Mouse (Mus musculus) forebrain, embryonic 11.5 days (tissue): Measurements from ENCODE around the gene Fezf2. TPM values are rescaled to one million over a fixed set of nuclear protein-coding genes. Genes with fewer than 3 reads are reported as not detected.

Experiments used
- ATAC-seq: fragments of 200-750 bp; cut with Nextera tagmentation; replicated peaks from 2 replicates; pipeline ENCODE4 v1.8.0; 2017; ENCODE audit warnings: moderate TSS enrichment; ENCODE audit not compliant: low FRiP score
- DNase-seq: peaks from one replicate; pipeline ENCODE4 v3.0.0-alpha.2; 2017; ENCODE audit warnings: low spot score
- H3K27ac ChIP-seq: fragments of 300-500 bp; sonication (generic); 2 replicates; pipeline ENCODE4 v1.5.1; 2014; ENCODE audit warnings: low read depth, low read length
- H3K27me3 ChIP-seq: fragments of 300-500 bp; sonication (generic); 2 replicates; pipeline ENCODE4 v1.6.1; 2014; ENCODE audit warnings: mild to moderate bottlenecking, low read length, mixed read lengths; ENCODE audit not compliant: control insufficient read depth, insufficient read depth
- H3K36me3 ChIP-seq: fragments of 300-500 bp; sonication (generic); 2 replicates; pipeline ENCODE4 v1.6.1; 2014; ENCODE audit warnings: mild to moderate bottlenecking, low read length, moderate library complexity, mixed read lengths; ENCODE audit not compliant: control insufficient read depth, insufficient read depth
- H3K4me1 ChIP-seq: fragments of 300-500 bp; sonication (generic); replicated peaks from 2 replicates; pipeline ENCODE4 v1.6.1; 2014; ENCODE audit warnings: low read length, mixed read lengths; ENCODE audit not compliant: control insufficient read depth, insufficient read depth
- H3K4me2 ChIP-seq: fragments of 300-500 bp; sonication (generic); 2 replicates; pipeline ENCODE4 v1.6.1; 2014; ENCODE audit warnings: low read depth, mild to moderate bottlenecking, low read length, moderate library complexity, mixed read lengths; ENCODE audit not compliant: severe bottlenecking
- H3K4me3 ChIP-seq: fragments of 300-500 bp; sonication (generic); 2 replicates; pipeline ENCODE4 v1.5.1; 2014; ENCODE audit warnings: low read depth, low read length
- H3K9ac ChIP-seq: fragments of 300-500 bp; sonication (generic); 2 replicates; pipeline ENCODE4 v1.6.1; 2014; ENCODE audit warnings: low read length
- H3K9me3 ChIP-seq: fragments of 300-500 bp; sonication (generic); 2 replicates; pipeline ENCODE4 v1.6.1; 2016; ENCODE audit warnings: low read length, mixed read lengths; ENCODE audit not compliant: control insufficient read depth
- WGBS: fragments of 180-500 bp; shearing (Covaris S2); extraction: QIAGEN DNeasy Blood & Tissue Kit; methylation state at CpG from one replicate; pipeline ENCODE4 v1.1.7; 2014; 5-methylcytosine and 5-hydroxymethylcytosine counted together
- polyA plus RNA-seq: library from polyadenylated mRNA; unstranded; fragments of >200 nt; fragmentation: Nextera tagmentation; extraction: Ambion mirVana; gene quantifications from 2 replicates; pipeline ENCODE4 v1.2.1, GENCODE M21; 2014

Gene Fezf2
- polyA plus RNA-seq, 1 experiment from 2014 or later: 51.5 TPM

DNA sequence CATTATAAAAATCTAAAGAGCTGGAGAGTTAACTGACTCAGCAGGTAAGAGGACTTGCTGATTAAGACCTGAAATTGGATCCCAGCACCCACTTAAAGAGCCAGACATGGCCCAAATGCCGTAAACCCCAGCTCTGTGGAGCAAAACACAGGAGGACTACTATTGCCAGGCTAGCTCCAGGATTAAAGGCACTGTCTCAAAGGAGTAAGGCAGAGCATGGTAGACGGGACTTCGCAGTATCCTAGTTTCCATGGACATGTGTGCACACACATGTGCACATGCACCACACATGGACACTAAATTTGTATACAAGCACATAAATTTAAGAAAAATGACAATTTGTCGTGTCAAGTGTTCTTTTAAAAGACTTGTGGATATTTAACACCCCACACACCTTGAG lies 47.7 kb downstream of the Fezf2 start:
- no peak overlapping the region for H3K9ac ChIP-seq
- no peaks in the 10 kb centered on the region for H3K36me3 ChIP-seq
- DNase-seq (no peak), ATAC-seq (peak; percentile 64)
- H3K4me1 ChIP-seq: peaks cover 3% of the 10 kb centered on the region; the same call in 1 of the 2 replicates
- 62% methylated on average over 4 of the region's 4 CpGs for WGBS
- no peaks in the 10 kb centered on the region for H3K27me3 ChIP-seq
- H3K4me2 ChIP-seq: no peak overlapping the region
- H3K27ac ChIP-seq: no peak overlapping the region
- no peaks in the 10 kb centered on the region for H3K9me3 ChIP-seq
- H3K4me3 ChIP-seq: no peak overlapping the region

DNA sequence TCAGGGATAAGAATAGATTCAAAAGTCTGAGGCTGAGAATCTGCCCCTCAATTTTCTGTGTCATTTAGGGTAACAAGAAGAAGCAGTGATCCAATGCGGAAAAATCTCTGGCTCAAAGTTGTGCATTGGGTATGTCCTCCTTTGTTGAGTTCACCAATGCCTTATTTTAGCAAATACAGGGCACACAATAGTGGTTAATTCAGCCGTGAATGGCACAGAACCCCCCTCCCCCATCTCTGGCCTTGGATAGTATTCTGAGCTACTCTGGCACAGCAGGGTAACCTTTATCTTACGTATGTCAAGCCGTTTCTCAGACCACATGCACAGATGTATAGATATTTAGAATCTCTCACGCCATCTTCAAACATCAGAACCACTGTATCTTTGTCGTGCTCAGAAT lies 48.3 kb downstream of the Fezf2 start:
- Histone ChIP-seq H3K4me2 (no peak overlapping the region), H3K4me3 (no peak overlapping the region), H3K4me1 (peaks cover 3% of the 10 kb centered on the region; the same call in 1 of the 2 replicates), H3K27me3 (no peaks in the 10 kb centered on the region), H3K36me3 (no peaks in the 10 kb centered on the region), H3K9ac (no peak overlapping the region), H3K27ac (no peak overlapping the region), H3K9me3 (no peaks in the 10 kb centered on the region)
- ATAC-seq: peak; percentile 65
- peak; percentile 60 for DNase-seq
- WGBS: 20% methylated on average over 6 of the region's 6 CpGs

DNA sequence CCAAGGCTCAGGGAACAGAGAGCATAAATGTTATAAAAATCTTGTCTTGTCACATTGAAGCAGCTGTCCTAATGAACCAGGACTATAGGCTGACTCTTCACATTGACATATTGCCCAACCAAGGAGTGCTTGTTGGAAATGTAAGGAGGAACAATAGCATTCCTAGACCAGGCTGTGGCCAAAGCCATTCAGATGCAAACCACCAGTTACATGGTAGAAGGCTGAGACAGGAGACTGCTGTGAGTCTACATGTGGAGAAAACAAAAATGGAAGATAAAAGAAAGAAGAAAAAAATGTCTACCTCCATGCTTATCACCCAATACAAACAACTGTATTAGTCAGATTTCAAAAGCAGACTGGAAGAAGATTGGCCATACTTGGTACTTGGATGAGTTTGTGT lies 48.8 kb downstream of the Fezf2 start:
- H3K36me3 ChIP-seq: no peaks in the 10 kb centered on the region
- H3K4me1 ChIP-seq: peaks cover 3% of the 10 kb centered on the region; the same call in 1 of the 2 replicates
- H3K27ac ChIP-seq: no peak overlapping the region
- no peak overlapping the region for H3K4me3 ChIP-seq
- H3K9ac ChIP-seq: no peak overlapping the region
- no peaks in the 10 kb centered on the region for H3K27me3 ChIP-seq
- H3K4me2 ChIP-seq: no peak overlapping the region
- H3K9me3 ChIP-seq: no peaks in the 10 kb centered on the region
- DNase-seq (no peak), ATAC-seq (no peak)

DNA sequence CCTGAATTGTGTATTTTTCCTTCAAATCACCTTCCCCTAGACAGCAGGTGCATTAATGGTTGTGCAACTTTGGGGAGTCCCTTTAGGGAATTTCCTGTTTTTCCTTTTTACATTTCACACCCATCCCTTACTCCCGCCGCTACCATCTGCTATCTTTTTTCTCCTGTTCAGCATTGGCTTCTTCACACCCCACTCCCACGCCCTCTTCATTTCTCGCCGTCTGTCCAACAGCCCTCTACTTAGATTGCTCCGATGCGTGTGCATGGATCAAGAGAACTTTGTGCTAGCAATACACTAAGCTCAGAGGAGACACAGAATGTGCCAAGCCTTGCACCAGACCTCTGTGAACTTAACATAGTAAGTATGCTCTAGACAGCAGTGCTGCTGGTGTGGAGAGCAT lies 51.6 kb downstream of the Fezf2 start:
- no peak overlapping the region for H3K9ac ChIP-seq
- H3K4me1 ChIP-seq: peaks cover 3% of the 10 kb centered on the region; the same call in 1 of the 2 replicates
- no peak overlapping the region for H3K27ac ChIP-seq
- ATAC-seq: no peak
- H3K9me3 ChIP-seq: no peaks in the 10 kb centered on the region
- DNase-seq: no peak
- H3K27me3 ChIP-seq: no peaks in the 10 kb centered on the region
- H3K36me3 ChIP-seq: no peaks in the 10 kb centered on the region
- H3K4me2 ChIP-seq: no peak overlapping the region
- H3K4me3 ChIP-seq: no peak overlapping the region
- WGBS: 85% methylated on average over 7 of the region's 7 CpGs

Other genes starting within 250 kb of the Fezf2 start
- gene Gm49355, start 64.2 kb downstream of the Fezf2 start, polyA plus RNA-seq: 0.23 TPM in 1 of 2 replicates, not detected in the other
- 30.0 and 35.2 TPM in 2 replicates for gene 3830406C13Rik, start 64.0 kb downstream of the Fezf2 start, polyA plus RNA-seq